Mouse (Mus musculus): Measurements from ENCODE around the gene Mpzl3. TPM values are rescaled to one million over a fixed set of nuclear protein-coding genes. Genes with fewer than 3 reads are reported as not detected.

Mpzl3 gene
- polyA plus RNA-seq, 1 experiment from 2014 or later, result 2.1 TPM

DNA sequence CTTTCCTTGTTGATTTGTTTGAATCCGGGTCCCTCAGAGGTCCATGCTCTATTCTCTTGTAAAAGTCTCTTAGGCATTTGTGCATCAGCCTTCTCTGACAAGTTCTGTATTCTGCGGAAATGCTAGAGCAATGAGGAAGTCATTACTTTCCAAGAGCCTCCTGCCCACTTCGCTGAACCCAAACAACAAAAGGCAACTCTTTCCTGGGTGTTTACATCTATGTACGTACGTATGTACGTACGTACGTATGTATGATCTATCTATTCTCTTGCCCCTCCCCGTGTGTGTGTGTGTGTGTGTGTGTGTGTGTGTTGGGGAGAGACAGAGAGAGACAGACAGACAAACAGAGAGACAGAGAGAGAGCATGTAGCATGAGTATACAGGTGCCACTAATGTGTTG, 61.8 kb downstream of the Mpzl3 start:
- H3K27ac ChIP-seq, result no peak overlapping the region
- 65% methylated on average over 9 of the region's 9 CpGs for WGBS

DNA sequence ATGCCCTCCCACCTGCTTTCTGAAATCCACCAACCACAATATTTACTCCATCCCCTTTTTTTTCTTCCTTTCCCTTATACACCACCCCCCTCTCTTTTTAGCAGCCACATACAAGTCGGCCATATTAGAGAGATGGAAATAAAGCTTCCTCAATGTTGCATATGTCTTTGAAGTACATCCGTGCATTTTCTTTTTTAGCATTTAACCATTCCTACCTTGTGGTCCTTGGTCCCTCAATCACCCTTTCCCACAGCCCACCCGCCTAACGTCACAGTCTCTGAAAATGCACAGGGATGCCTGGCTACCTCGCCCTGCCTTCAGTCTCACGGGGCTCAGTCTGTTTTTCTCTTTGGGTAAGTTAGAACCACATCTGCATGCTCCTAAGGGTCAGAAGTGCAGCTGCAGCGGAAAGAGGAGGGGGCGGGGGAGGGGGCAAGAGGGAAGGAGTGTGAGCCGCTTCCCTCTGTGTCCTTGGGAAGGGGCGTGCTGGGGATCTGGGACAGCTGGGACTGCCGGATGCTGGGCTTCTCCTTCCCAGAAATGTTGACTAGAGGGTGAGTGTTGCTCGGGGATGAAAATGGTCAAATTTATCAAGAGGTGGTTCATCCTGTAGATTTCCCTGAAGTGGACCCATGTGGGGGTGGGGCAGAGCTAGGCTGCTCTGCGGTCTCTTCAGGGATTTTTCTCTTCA, 62.9 kb downstream of the Mpzl3 start, which contains the start of gene Scn2b:
TSS of gene Scn2b (plus strand) at position 42 of the 691 bp plus-strand sequence.
- Histone ChIP-seq H3K9me3 (replicated peaks) (no peaks in the 10 kb centered on the region), H3K4me3 (peak within 1 kb of the TSS; percentile 58), H3K36me3 (no peaks in the 10 kb centered on the region), H3K4me2 (replicated peaks) (peak within 1 kb of the TSS; percentile 54), H3K27ac (peak within 1 kb of the TSS; percentile 88), H3K9ac (peak within 1 kb of the TSS; percentile 76), H3K4me1 (peaks cover 23% of the 10 kb centered on the region), H3K27me3 (peaks cover 8% of the 10 kb centered on the region)
- under 1% methylated on average over 12 of the region's 13 CpGs for WGBS
- ATAC-seq (ENCODE audit: low FRiP score), result 0 out of 2 replicates have a peak, but pooled peaks have one; percentile 35

More for the DNA sequence above, 61.8 kb downstream of the Mpzl3 start:
- Histone ChIP-seq H3K4me3 (no peak overlapping the region), H3K4me1 (peaks cover 17% of the 10 kb centered on the region), H3K4me2 (replicated peaks) (no peak overlapping the region), H3K27me3 (peaks cover 8% of the 10 kb centered on the region), H3K9ac (no peak overlapping the region), H3K36me3 (no peaks in the 10 kb centered on the region), H3K9me3 (replicated peaks) (no peaks in the 10 kb centered on the region)
- no peak for ATAC-seq (ENCODE audit: low FRiP score)

DNA sequence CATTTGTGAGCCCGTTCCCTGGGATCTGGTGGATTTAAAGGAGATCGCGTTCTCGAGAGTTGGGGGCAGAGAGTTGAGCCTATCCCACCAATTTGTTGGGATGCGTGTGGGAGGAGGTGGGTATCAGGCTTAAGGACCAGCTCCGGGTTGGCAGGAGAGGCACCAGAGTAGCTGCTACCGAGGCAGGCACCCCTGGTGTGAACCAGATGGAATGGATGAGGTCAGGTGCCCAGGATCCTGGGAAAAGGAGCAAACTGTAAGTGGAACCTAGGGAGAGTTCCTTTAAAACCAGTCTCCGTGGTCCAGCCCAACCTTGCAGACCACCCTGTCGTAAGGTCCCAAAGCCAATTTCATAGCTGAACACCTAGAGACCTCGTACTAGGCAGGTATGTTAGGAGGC, 63.6 kb downstream of the Mpzl3 start:
- Histone ChIP-seq H3K4me3 (peak overlapping the region; percentile 58), H3K27me3 (peaks cover 6% of the 10 kb centered on the region), H3K36me3 (no peaks in the 10 kb centered on the region), H3K27ac (no peak overlapping the region), H3K9me3 (replicated peaks) (no peaks in the 10 kb centered on the region), H3K9ac (peak overlapping the region; percentile 76), H3K4me2 (replicated peaks) (peak overlapping the region; percentile 54), H3K4me1 (peaks cover 23% of the 10 kb centered on the region)
- ATAC-seq (ENCODE audit: low FRiP score), result no peak
- WGBS, result 26% methylated on average over 10 of the region's 10 CpGs

DNA sequence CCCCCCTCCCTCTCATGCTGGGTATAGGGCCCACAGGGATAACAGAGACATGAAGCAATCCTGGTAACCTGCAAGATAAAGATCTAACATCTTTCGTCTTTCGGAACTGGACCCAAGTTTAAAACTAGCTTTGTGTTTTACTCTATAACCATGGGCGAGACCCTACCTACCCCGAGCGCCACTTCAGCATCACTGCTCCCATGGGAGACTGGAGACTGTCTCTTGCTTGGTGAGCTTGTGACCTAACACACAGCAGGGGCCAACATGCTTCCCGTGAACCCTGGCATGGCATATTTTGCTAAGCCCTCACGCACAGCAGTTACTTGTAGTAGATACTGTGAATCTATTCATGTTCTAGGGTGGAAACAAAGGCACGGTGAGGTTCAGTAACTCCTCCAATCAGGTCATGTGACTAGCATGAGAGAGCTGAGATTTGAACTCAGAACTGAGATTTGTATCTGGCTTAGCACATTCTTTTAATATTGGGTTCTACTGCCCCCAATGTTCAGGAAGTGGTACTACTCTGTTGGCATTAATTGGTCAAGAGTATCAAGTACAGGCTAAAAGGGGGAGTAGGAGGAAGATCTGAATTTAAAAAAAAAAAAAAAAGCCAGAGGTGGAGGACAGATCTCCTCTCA, 64.4 kb downstream of the Mpzl3 start:
- no peak overlapping the region for H3K9ac ChIP-seq
- H3K27me3 ChIP-seq, result peaks cover 6% of the 10 kb centered on the region
- H3K36me3 ChIP-seq, result no peaks in the 10 kb centered on the region
- H3K4me2 ChIP-seq (replicated peaks), result peak overlapping the region; percentile 54
- H3K9me3 ChIP-seq (replicated peaks), result no peaks in the 10 kb centered on the region
- peaks cover 23% of the 10 kb centered on the region for H3K4me1 ChIP-seq
- no peak overlapping the region for H3K27ac ChIP-seq
- peak overlapping the region; percentile 58; the same call in 1 of the 2 replicates for H3K4me3 ChIP-seq
- no peak for ATAC-seq (ENCODE audit: low FRiP score)
- 90% methylated on average over 8 of the region's 8 CpGs for WGBS

DNA sequence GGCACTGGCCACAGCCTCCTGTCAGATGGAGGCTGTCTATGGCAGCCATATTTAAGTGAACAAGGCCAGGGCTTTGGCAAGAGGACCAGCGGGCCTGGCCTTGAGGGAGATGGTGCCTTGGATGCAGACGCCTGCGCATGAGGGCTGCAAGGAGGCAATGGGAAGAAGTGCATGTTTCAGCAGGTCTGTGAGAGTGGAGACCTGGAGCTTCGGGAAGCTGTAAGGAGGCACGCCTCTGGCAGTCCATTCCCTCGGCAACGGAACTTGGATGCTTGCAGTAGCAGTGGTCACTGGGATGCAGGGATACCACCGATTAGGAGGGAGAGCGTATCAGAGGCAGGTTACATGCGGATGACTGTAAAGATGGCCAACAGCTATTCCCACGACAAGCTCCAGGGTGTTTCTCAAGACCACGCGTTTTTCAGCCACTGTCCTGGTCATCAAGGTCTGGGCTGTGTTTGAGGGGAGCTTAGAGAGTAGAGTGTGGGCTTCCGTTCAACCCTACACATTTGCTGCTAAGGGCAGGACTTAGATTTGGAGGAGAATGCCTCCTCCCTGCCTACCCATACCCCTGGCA, 65.1 kb downstream of the Mpzl3 start:
- 92% methylated on average over 14 of the region's 14 CpGs for WGBS
- Histone ChIP-seq H3K36me3 (no peaks in the 10 kb centered on the region), H3K27me3 (peaks cover 6% of the 10 kb centered on the region), H3K4me1 (peaks cover 23% of the 10 kb centered on the region), H3K27ac (no peak overlapping the region), H3K4me3 (no peak overlapping the region), H3K4me2 (replicated peaks) (no peak overlapping the region), H3K9me3 (replicated peaks) (no peaks in the 10 kb centered on the region), H3K9ac (no peak overlapping the region)
- no peak for ATAC-seq (ENCODE audit: low FRiP score)

DNA sequence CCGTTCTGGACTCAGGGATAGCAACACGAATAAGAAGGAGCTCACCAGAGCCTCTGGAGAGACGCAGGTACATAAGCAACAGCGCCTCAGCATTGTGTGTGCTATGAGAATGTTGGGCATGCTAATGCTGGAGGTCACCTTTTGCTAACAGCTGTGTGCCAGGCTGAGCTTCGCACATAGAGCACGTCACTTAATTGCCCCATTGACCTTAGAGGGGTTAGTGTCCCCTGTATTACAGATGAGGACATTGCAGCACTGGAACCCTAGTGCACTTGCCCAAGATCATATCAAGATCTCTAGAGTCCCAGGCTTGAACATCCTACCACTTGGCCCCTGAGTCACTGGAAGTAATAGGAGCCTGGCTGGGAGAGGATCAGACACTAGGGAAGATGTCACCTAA, 65.6 kb downstream of the Mpzl3 start:
- Histone ChIP-seq H3K36me3 (peaks cover 5% of the 10 kb centered on the region), H3K4me2 (replicated peaks) (no peak overlapping the region), H3K9me3 (replicated peaks) (no peaks in the 10 kb centered on the region), H3K27ac (no peak overlapping the region), H3K27me3 (peaks cover 6% of the 10 kb centered on the region), H3K9ac (no peak overlapping the region), H3K4me1 (peaks cover 23% of the 10 kb centered on the region), H3K4me3 (no peak overlapping the region)
- ATAC-seq (ENCODE audit: low FRiP score), result no peak
- 88% methylated on average over 6 of the region's 6 CpGs for WGBS

DNA sequence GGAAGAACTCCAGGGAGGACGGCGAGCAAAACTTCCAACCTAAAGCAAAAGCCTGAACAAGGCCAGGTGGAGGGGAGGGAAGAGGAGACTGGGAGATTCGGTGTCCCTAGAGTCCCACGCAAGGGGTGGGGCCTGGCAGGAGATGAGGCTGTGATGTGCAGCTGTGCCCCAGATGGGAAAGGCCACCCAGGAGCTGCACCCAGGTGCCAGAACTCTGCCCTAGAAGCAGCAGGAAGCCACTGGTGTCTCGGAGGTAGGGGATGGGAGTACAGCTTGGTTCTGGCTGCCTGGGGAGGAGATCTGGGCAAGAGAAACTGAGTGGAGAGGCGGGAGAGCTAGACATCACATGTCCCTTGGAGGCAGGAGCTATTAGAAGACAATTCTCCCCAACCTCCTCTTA, 66.0 kb downstream of the Mpzl3 start:
- H3K4me2 ChIP-seq (replicated peaks), result no peak overlapping the region
- no peak overlapping the region for H3K9ac ChIP-seq

DNA sequence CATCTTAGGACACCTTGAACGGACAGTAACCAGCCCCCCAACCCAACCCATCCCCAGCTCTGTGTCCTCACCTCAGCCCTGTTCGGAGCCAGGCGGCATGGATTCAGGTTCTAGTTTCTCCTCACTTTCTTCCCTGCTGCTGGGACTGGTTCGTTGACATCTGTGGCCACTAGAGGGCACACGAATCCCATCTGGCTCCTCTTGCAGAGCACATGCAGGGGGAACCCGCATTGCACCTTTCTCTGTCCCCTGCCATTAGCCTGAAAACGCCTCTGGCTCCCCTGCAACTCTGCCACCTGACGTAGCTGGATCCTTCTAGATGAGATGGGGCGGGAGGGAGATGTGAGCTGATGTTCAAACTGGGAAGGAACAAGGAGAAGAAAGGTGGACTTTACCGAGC, 66.8 kb downstream of the Mpzl3 start:
- Histone ChIP-seq H3K4me3 (no peak overlapping the region), H3K9me3 (replicated peaks) (no peaks in the 10 kb centered on the region), H3K4me1 (peaks cover 18% of the 10 kb centered on the region), H3K9ac (0 out of 2 replicates have a peak overlapping the region, but pooled peaks have one; percentile 19), H3K4me2 (replicated peaks) (peak overlapping the region; percentile 35), H3K27ac (no peak overlapping the region), H3K36me3 (peaks cover 15% of the 10 kb centered on the region), H3K27me3 (peaks cover 3% of the 10 kb centered on the region)
- WGBS, result 9% methylated on average over 10 of the region's 10 CpGs
- ATAC-seq (ENCODE audit: low FRiP score), result 0 out of 2 replicates have a peak, but pooled peaks have one; percentile 37

More for the DNA sequence above, 66.0 kb downstream of the Mpzl3 start:
- Histone ChIP-seq H3K36me3 (peaks cover 9% of the 10 kb centered on the region), H3K4me1 (peaks cover 20% of the 10 kb centered on the region), H3K4me3 (no peak overlapping the region), H3K27me3 (peaks cover 6% of the 10 kb centered on the region), H3K9me3 (replicated peaks) (no peaks in the 10 kb centered on the region), H3K27ac (no peak overlapping the region)
- WGBS, result 68% methylated on average over 6 of the region's 6 CpGs
- ATAC-seq (ENCODE audit: low FRiP score), result no peak

DNA sequence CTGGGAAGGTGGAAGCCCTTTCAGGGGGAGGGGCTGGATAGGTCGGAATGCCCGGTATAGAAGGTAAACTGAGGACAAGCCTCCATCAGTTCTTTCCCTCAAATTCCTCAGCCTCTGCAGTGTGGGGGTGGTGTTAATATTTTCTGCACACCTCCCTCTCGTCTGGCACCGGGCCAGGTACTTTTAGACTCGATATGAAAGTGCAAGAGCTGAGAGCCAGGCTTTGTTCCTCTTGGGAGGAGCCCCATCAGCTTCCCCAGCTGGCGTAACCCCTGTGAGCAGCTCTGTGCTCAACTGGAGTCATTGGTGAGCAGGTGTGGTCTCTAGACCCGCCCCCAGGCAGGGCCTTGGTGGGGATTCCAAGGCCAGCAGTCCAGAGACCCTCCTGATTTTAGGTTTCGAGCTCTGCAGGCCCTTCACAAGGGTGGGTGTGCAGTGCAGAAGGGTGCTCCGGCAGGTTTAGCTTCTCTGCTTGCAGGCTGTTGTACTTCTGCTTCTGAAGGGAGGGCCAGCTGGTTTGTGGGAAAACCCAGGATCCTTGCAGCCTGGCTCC, 67.3 kb downstream of the Mpzl3 start:
- no peak overlapping the region for H3K27ac ChIP-seq
- H3K36me3 ChIP-seq, result peaks cover 15% of the 10 kb centered on the region
- H3K27me3 ChIP-seq, result no peaks in the 10 kb centered on the region; the same call in 1 of the 2 replicates
- no peaks in the 10 kb centered on the region for H3K9me3 ChIP-seq (replicated peaks)
- H3K4me3 ChIP-seq, result no peak overlapping the region
- WGBS, result 26% methylated on average over 9 of the region's 9 CpGs
- H3K4me2 ChIP-seq (replicated peaks), result peak overlapping the region; percentile 35
- ATAC-seq (ENCODE audit: low FRiP score), result 0 out of 2 replicates have a peak, but pooled peaks have one; percentile 7
- H3K4me1 ChIP-seq, result peaks cover 18% of the 10 kb centered on the region
- 0 out of 2 replicates have a peak overlapping the region, but pooled peaks have one; percentile 19 for H3K9ac ChIP-seq

DNA sequence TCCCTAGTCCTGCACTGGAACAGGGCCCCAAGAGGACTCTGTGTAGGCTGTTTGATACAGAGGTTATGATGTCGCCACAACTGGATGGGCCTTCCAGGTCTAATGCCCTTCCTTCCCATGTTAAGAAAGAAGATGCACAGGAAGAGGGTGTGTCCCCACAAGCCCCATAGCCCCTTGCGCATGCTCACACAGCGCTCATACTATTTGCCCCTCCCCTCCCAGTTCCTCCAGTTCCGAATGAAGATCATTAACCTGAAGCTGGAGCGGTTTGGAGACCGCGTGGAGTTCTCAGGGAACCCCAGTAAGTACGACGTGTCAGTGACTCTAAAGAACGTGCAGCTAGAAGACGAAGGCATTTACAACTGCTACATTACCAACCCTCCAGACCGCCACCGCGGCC, 70.2 kb downstream of the Mpzl3 start:
- H3K4me1 ChIP-seq, result peaks cover 7% of the 10 kb centered on the region
- WGBS, result 93% methylated on average over 14 of the region's 14 CpGs
- H3K9ac ChIP-seq, result no peak overlapping the region
- H3K4me3 ChIP-seq, result no peak overlapping the region
- ATAC-seq (ENCODE audit: low FRiP score), result no peak
- no peaks in the 10 kb centered on the region for H3K9me3 ChIP-seq (replicated peaks)
- no peaks in the 10 kb centered on the region; the same call in 1 of the 2 replicates for H3K27me3 ChIP-seq
- H3K4me2 ChIP-seq (replicated peaks), result no peak overlapping the region
- H3K36me3 ChIP-seq, result peaks cover 15% of the 10 kb centered on the region
- no peak overlapping the region for H3K27ac ChIP-seq

DNA sequence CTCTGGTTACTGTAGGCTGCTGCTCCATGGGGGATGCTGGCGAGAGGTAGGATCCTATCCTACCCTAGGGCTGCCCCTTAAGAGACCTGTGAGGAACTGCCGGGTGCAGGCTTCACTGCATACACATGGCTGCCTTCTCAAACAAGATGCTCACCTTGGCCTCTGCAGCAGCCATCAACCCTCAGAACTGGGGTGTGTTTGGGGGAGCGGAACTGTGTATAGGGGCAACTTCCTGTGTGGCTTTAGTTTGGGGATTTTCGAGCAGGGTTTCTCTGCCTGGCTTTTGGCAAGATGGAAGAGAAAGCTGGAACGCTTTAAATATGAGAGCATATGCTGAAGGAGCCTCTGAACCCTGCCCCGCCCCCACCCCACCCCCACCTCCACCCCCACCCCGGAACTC, 72.0 kb downstream of the Mpzl3 start:
- peaks cover 5% of the 10 kb centered on the region for H3K4me1 ChIP-seq
- no peaks in the 10 kb centered on the region for H3K9me3 ChIP-seq (replicated peaks)

More for the DNA sequence above, 72.0 kb downstream of the Mpzl3 start:
- 59% methylated on average over 7 of the region's 7 CpGs for WGBS
- Histone ChIP-seq H3K27ac (no peak overlapping the region), H3K4me3 (no peak overlapping the region), H3K9ac (no peak overlapping the region), H3K36me3 (peaks cover 15% of the 10 kb centered on the region), H3K27me3 (peaks cover 3% of the 10 kb centered on the region; the same call in 1 of the 2 replicates), H3K4me2 (replicated peaks) (no peak overlapping the region)
- no peak for ATAC-seq (ENCODE audit: low FRiP score)

All from hindbrain, embryonic 12.5 days (tissue).